Mouse (Mus musculus) heart, adult 2 months (tissue): ENCODE measurements at regions not wholly inside any gene's neighbourhood (a gene's known extent, or its start where the extent isn't known, plus 50 kb on each side); places are given as distances from the start of the nearest gene placed in this dataset.

Source experiments
- DNase-seq, 2 experiments: peaks; one replicate each; pipeline ENCODE4 v3.0.0; 2021
- H3K27ac ChIP-seq: fragments of 200-600 bp; 2 replicates; pipeline ENCODE4 v1.8.1; 2022
- H3K27me3 ChIP-seq: fragments of 200-500 bp; 2 replicates; pipeline ENCODE4 v1.6.1; 2012; ENCODE audit warnings: mild to moderate bottlenecking, low read length, inconsistent platforms, mixed read lengths; ENCODE audit not compliant: control insufficient read depth, insufficient read depth
- H3K36me3 ChIP-seq: fragments of 200-500 bp; 2 replicates; pipeline ENCODE4 v1.6.1; 2012; ENCODE audit warnings: low read length, inconsistent platforms; ENCODE audit not compliant: control insufficient read depth, insufficient read depth
- H3K4me1 ChIP-seq: fragments of 200-500 bp; 2 replicates; pipeline ENCODE4 v1.6.1; 2011; ENCODE audit warnings: low read length; ENCODE audit not compliant: control insufficient read depth, insufficient read depth
- H3K4me3 ChIP-seq: fragments of 200-600 bp; 2 replicates; pipeline ENCODE4 v1.8.1; 2022
- H3K79me2 ChIP-seq: fragments of 200-500 bp; replicated peaks from 2 replicates; pipeline ENCODE4 v1.6.1; 2012; ENCODE audit warnings: mild to moderate bottlenecking, inconsistent platforms, low read length, moderate library complexity, mixed read lengths; ENCODE audit not compliant: control insufficient read depth, insufficient read depth
- H3K9ac ChIP-seq: fragments of 200-500 bp; 2 replicates; pipeline ENCODE4 v1.6.1; 2012; ENCODE audit warnings: low read depth, mild to moderate bottlenecking, control low read depth, inconsistent platforms, low read length, mixed read lengths
- CTCF ChIP-seq: fragments of 200-600 bp; IDR thresholded peaks from 2 replicates; pipeline ENCODE4 v1.8.1; 2022; ENCODE audit warnings: antibody characterized with exemption, mild to moderate bottlenecking, moderate library complexity
- EP300 ChIP-seq: fragments of 200-500 bp; IDR thresholded peaks from 2 replicates; pipeline ENCODE4 v1.6.1; 2011; ENCODE audit warnings: low read depth, low read length, control low read depth; ENCODE audit not compliant: insufficient read depth
- POLR2A ChIP-seq: fragments of 200-500 bp; IDR thresholded peaks from 2 replicates; pipeline ENCODE4 v1.6.1; 2011; ENCODE audit warnings: mild to moderate bottlenecking, low read depth, low read length, control low read depth; ENCODE audit not compliant: insufficient read depth
- WGBS: fragments of 180-500 bp; shearing (Covaris S2); methylation state at CpG from one replicate; pipeline ENCODE4 v1.1.7; 2018; 5-methylcytosine and 5-hydroxymethylcytosine counted together
- intact Hi-C: fragments of 180-260 bp; cut with DNase I; formaldehyde crosslinking; loops from one replicate; pipeline ENCODE4 v1.15.1; 2025

DNA sequence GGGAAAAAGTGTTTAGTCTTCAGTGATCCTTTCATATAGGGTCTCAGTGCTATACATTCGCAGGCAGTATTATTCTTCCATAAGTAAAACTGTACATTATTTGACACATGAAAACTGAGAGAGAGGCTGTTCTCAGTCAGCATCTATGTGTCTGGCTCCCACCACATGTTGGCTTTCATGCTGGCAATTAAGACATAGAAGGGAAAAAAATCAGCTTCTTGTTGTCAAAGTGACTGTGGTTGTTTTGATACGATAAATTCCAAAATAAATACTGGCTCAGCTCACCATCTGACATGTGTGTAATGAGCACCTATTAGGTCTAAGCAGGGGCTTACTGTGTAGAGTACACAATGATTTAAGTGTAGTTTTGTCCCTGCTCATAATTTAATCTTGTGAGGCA lies 251.0 kb upstream of the Hnrnpa3 start:
- Histone ChIP-seq H3K27ac (no peak overlapping the region), H3K36me3 (no peaks in the 10 kb centered on the region), H3K27me3 (no peaks in the 10 kb centered on the region), H3K4me3 (no peak overlapping the region), H3K9ac (no peak overlapping the region), H3K79me2 (no peaks in the 10 kb centered on the region), H3K4me1 (peaks cover 5% of the 10 kb centered on the region)
- no peak for DNase-seq
- no peak for TF ChIP-seq POLR2A
- no peak for TF ChIP-seq CTCF
- no peak for TF ChIP-seq EP300
- intact Hi-C loops = no loop called here
- 86% methylated on average over 2 of the region's 2 CpGs for WGBS

- Histone ChIP-seq H3K27me3 (no peaks in the 10 kb centered on the region), H3K4me3 (no peak overlapping the region), H3K36me3 (no peaks in the 10 kb centered on the region), H3K79me2 (no peaks in the 10 kb centered on the region), H3K9ac (no peak overlapping the region), H3K4me1 (peaks cover 5% of the 10 kb centered on the region), H3K27ac (no peak overlapping the region)
- no peak for TF ChIP-seq POLR2A
- TF ChIP-seq CTCF = no peak
- TF ChIP-seq EP300 = no peak
- WGBS = 90% methylated on average over 7 of the region's 7 CpGs
- no peak for DNase-seq
- intact Hi-C loops = no loop called here
Measured at GRCm38 (mm10) chr2:75409806-75410205, 249.3 kb upstream of the Hnrnpa3 start.

GRCm38 (mm10) chr2:75412735-75413134 lies 246.3 kb upstream of the Hnrnpa3 start:
- no peak overlapping the region for H3K4me3 ChIP-seq
- no peaks in the 10 kb centered on the region for H3K27me3 ChIP-seq
- no peak overlapping the region for H3K9ac ChIP-seq
- no peaks in the 10 kb centered on the region for H3K4me1 ChIP-seq
- TF ChIP-seq POLR2A = no peak
- TF ChIP-seq EP300 = no peak
- TF ChIP-seq CTCF = no peak
- H3K27ac ChIP-seq = no peak overlapping the region
- DNase-seq = no peak
- H3K36me3 ChIP-seq = no peaks in the 10 kb centered on the region
- 94% methylated on average over 5 of the region's 5 CpGs for WGBS
- intact Hi-C loops = no loop called here
- no peaks in the 10 kb centered on the region for H3K79me2 ChIP-seq

DNA sequence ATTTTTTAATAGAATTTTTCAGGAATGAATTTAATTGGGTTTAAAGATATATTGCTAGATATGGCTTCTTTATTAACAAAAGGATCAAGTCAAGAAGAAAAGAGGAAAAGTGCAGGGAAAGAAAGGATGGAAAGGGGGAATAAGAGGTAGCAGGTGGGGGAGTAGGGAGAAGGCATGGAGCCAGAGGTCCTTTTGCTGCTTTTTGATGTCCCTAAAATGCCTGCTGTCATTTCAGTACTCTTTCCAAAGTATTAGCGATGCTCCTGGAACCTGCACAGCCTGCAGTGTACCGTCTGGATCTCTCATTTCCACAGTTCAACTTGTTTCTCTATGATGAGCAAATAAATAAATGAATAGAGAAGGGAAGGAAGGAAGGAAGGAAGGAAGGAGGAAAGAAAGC lies 240.4 kb upstream of the Hnrnpa3 start:
- WGBS = 67% methylated on average over 2 of the region's 2 CpGs
- no peaks in the 10 kb centered on the region for H3K79me2 ChIP-seq
- intact Hi-C loops = no loop called here
- H3K9ac ChIP-seq = no peak overlapping the region
- TF ChIP-seq POLR2A (no peak), CTCF (no peak), EP300 (no peak)
- H3K4me3 ChIP-seq = no peak overlapping the region
- no peak overlapping the region for H3K27ac ChIP-seq
- DNase-seq = no peak
- no peaks in the 10 kb centered on the region for H3K27me3 ChIP-seq
- H3K4me1 ChIP-seq = no peaks in the 10 kb centered on the region
- no peaks in the 10 kb centered on the region for H3K36me3 ChIP-seq

GRCm38 (mm10) chr2:75419142-75419541 lies 239.9 kb upstream of the Hnrnpa3 start:
- H3K27ac ChIP-seq = no peak overlapping the region
- H3K27me3 ChIP-seq = no peaks in the 10 kb centered on the region
- TF ChIP-seq POLR2A = no peak
- TF ChIP-seq EP300 = no peak
- TF ChIP-seq CTCF = no peak
- no peaks in the 10 kb centered on the region for H3K4me1 ChIP-seq
- no peak overlapping the region for H3K4me3 ChIP-seq
- no peak overlapping the region for H3K9ac ChIP-seq
- intact Hi-C loops = no loop called here
- no peaks in the 10 kb centered on the region for H3K36me3 ChIP-seq
- no peak for DNase-seq
- H3K79me2 ChIP-seq = no peaks in the 10 kb centered on the region
- 94% methylated on average over 1 of the region's 1 CpGs for WGBS

DNA sequence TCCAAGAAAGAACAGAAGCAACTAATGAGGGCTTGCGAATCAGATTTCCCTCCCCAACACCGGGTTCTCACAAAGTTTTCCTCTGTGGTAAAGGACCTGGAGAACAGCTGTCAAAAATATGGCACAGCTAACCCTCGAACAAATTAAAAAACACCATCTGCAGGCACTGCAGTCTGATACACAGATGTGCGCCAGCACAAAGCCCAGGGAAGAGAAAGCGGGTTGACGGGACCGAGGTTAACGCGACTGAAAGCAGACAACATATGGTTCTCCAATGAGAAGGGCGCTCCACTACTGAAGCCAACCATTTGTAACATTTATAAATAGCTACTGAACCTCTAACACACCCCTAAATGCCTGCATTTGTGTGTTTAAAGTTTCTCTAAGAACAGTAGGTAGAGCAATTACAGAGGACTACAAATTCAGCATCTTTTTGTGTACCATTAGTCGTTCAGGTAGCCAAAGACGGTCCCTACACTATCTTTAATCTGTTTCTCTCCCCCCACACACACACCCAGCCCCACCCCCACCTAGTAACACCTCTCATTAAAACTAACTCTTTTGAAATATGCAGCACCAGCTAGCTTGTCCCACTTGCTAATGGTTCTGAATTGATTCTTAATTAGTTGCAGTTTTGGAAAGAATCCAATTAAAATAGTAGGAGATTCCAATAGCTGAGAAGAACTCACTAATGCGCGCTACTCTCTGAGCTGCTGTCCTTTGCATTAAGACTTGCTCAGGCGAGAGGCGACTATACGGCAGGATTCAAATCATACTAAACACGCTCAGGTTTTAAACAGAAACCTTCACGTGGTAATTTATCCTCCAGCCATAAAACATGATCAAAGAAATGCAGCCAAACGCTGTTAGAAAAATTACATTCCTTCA lies 236.0 kb upstream of the Hnrnpa3 start:
- Histone ChIP-seq H3K9ac (no peak overlapping the region), H3K27ac (no peak overlapping the region), H3K79me2 (no peaks in the 10 kb centered on the region), H3K27me3 (no peaks in the 10 kb centered on the region), H3K4me1 (no peaks in the 10 kb centered on the region), H3K4me3 (no peak overlapping the region), H3K36me3 (no peaks in the 10 kb centered on the region)
- intact Hi-C loops = no loop called here
- no peak for DNase-seq
- 87% methylated on average over 20 of the region's 20 CpGs for WGBS
- TF ChIP-seq EP300 (no peak), CTCF (no peak), POLR2A (no peak)
